Mouse (Mus musculus) heart, adult 18-20 months (tissue): ENCODE data around the gene Trim60. TPM values are rescaled to one million over a fixed set of nuclear protein-coding genes. Genes with fewer than 3 reads are reported as not detected.
A peak's percentile ranks its signal among the peaks of the same experiment; 100 is the strongest.
"Not testable (repeated sequence)": the region's sequence is repeated elsewhere in the genome, so short reads cannot be mapped to it uniquely, and the experiment has no call there.

Experiments
- DNase-seq, 2 experiments: peaks; one replicate each; pipeline ENCODE4 v3.0.0; 2021 to 2022; ENCODE audit warnings: mixed read lengths in 1 of 2
- long read RNA-seq, 2 experiments: library from polyadenylated mRNA; stranded (forward); transcript quantifications; one replicate each; pipeline ENCODE4 v2.0.0; 2021
- total RNA-seq, 2 experiments: library from RNA; stranded (reverse); gene quantifications; 2 replicates each; pipeline ENCODE4 v1.2.3; 2021

Trim60 gene
- not detected for total RNA-seq
- long read RNA-seq, experiment 1: 0 reads
- long read RNA-seq, experiment 2: 0 reads

DNA sequence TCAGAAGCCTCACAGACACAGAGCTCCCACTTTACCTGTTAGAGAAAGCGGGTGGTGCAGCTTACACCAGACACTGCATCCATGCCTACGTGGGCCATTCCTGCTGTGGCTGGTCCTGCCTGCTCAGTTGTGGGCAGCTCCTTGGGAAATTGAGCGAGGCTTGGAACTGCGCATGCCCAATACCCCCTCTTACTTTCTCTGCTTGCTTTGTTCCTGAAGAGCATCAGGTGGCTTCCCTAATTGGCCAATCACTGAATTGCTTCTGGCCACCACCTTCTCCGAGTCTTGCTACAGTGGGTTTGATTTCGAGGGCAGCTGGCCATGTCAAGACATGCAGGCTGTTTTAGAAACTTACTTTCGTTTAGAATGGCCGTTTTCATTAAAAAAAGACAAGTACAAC is at the start of gene Trim60, which contains the start of gene Trim61:
TSS of gene Trim60 (minus strand) at position 162 of the 400 bp plus-strand sequence.
TSS of gene Trim61 (minus strand) at position 101 of the 400 bp plus-strand sequence.
- no peak for DNase-seq

DNA sequence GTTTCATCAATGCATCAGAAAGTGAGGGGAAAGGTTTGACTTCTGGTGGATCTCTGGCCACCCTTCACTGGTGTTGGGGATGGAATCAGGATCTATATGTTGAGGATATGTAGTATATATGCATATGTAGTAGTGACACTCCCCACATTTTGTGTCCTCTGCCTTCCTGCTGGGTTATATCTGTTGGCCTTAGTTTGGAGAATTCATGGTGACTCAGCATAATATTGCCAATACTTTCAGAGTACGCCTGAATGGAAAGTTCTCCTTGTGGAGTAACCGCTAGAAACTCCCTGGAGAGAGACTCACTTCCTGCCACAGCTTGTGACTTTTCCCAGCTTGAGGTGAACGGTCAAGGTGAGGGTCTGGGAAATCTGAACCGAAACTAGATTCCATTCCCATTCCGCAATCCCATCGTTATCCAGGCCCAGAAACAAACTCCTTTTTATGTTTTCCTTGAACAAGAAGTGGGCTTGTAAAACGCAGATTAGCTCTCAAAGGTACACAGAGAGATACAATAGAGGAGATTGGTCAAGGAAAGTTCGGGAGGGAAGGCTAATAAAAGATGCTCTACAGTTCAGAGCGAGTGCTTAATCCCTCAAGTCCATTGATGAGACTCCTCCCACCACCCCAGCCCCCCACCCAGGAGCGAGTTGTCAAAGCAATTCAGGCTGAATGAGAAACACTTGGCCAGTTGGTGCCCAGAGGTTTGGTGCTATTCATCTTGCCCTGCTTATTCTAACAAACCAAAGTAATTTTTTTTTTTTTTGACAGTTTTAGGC is 49.5 kb upstream of the Trim60 start:
- DNase-seq: peak; percentile 4 to 9

DNA sequence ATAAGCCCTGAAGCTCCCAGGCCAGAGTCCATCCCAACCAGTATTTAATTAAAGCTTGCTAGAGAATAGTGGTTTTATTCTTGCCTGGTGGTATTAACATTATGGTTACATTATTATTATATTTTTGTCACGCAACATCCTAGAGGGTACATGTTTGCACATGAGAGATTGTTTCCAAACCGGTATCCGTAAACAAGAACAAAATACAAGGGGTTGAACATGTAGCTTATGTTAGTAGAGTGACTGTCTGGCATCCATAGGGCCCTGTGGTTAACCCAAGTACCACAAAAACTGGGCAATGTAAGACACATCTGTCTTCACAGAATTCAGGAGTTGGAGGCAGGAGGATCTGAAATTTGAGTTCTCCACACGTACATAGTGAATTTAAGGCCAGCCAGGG is 48.6 kb upstream of the Trim60 start:
- DNase-seq: no peak

DNA sequence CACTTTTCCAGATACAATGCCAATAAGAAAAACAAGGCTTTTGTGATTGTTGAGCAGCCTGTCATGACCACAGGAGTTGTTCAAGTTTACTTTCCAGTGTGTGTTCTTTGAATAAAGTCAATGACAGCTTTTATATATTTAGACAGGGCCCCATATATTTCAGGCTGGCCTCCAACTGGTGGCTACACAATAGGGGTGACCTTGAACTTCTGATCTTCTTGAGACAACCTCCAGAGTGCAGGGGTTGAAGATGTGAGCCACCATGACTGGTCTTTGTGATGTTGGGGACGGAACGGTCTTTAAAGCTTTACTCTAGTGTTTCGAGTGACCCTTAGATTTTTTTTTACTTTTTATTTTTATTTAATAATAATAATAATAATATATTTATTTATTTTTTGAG is 47.2 kb upstream of the Trim60 start:
- no peak for DNase-seq

DNA sequence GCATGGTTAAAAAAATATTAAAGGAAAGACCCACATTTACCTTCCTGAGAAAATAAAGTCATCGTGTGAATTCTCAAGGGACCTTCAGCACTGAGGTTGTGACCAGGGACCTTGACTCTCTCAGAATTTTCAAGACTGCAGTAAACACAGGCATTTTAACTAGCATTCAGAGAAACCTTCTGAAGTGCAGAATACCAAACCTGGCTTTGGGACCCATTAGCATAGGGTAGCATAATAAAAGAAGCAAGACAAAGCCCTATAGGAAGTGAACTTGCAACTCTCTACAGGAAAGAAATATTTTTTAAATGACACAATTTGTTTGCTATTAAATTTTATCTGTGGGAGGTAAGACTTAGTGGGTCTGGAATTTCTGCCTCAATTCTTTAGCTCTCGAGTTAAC is 45.7 kb upstream of the Trim60 start:
- DNase-seq: no peak

DNA sequence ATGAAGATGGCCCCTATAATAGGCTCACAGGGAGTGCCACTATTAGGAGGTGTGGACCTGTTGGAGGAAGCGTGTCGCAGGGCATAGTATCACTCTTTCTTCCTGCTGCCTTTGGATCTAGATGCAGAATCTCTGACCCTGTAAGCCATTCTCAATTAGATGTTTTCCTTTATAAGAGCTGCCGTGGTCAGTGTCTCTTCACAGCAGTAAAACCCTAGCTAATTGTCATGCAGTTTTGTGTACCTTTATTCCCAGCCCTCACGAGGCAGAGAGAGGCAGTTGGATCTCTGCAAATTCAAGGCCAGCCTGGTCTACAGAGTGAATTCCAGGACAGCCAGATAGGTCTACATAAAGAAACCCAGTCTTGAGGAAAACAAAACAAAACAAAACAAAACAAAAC is 43.8 kb upstream of the Trim60 start:
- no peak for DNase-seq

DNA sequence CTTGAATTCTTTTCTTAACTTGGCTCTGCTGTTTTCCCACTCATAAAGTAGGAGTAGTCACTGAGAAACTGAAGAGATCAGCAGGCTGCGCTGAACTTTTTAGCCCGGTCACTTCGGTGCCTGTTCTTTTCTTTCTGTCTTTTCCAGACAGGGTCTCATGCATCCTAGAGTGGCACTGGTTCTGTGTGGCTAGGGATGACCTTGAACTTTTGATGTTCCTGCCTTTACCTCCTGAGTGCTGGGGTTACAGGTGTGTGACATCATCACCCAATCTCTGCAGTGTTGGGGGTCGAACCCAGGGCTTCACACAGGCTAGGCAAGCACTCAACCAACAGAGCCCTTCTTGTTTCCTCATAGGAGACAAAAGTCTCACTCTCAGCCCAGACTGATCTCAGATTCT is 38.3 kb upstream of the Trim60 start:
- DNase-seq: no peak

DNA sequence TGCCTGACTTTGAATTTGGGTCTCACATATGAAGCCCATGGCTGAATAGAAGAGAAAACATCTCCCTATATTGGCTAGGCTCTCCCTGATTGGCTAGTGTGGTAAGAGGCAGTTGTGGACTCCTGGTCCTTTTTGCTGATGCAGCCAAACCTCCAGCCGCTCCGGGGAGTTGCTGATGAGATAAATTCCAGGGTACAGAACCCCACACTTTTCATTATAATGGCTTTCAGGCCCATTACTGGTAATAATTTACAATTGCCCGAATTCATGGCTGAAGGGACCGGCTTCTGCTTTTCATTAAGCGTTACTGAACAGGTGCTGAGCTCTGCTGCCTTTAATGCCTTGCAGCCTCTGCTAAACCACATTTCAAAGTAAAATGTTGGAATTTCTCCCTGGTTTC is 35.6 kb upstream of the Trim60 start:
- no peak for DNase-seq

DNA sequence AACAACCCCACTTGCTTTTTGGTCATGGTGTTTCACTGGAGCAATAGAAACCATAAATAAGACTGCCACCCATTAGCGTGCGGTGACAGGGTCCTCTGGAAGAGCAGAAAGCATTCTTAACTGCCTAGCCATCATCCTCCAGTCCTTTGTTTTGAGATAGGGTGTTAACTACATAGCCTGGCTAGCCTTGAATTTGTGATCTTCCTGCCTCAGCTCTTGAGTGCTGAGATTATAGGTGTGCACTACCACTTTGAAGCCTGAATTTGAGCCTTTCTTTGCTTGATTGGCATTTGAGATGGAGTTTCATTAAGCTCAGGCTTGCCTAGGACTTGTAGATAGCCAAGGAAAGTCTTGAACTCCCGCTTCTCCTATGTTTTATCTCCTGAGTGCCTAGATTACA is 35.2 kb upstream of the Trim60 start:
- no peak for DNase-seq

DNA sequence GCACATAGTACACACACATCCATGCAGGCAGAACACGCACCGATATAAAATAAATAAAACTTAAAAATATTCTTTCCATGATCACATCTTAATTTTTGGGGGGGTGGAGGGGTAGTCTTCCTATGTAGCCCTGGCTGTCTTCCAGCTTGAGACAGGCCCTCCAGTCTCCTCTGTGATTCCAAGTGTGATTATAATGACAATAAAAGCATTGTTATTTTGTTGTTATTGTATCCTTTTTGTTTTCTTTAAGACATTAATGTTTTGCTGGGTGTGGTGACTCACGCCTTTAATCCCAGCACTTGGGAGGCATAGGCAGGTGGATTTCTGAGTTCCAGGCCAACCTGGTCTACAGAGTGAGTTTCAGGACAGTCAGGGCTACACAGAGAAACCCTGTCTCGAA is 29.4 kb upstream of the Trim60 start:
- DNase-seq: no peak

DNA sequence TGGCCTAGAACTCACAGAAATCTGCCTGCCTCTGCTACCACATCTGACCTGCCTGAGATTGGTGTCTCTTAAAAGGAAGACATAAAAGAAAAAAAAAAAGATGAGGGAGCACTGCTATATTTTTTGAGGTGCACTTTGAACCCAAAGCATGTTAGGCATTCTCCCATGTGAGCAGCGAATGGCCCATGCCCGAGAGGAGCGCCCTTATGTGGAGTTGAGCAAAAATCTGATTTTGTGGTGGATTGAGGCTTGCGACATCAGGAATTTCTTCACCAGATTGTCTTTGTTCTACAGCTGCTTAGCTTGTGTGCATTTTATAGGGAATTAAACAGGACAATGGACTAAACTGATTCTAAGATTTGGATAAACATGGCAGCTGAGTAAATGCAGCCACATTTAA is 28.8 kb upstream of the Trim60 start:
- DNase-seq: no peak

DNA sequence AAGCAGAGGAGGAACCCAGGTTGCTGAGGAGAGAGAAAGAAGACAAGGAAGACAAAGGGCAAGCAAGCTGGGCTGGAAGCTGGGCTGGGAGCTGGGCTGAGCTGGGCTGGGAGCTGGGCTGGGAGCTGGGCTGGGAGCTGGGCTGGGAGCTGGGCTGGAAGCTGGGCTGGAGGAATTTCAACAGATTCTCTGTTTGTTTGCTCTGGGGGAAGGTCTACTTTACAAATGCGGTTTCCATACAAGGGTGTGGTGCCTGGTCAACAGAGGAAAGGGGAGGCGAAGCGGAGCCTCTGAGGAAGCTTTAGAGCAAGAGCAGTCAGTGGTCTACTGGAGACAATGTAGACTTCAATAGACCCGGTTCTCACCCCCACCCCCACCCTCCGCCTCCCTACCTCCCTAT is 28.2 kb upstream of the Trim60 start:
- DNase-seq: no peak

DNA sequence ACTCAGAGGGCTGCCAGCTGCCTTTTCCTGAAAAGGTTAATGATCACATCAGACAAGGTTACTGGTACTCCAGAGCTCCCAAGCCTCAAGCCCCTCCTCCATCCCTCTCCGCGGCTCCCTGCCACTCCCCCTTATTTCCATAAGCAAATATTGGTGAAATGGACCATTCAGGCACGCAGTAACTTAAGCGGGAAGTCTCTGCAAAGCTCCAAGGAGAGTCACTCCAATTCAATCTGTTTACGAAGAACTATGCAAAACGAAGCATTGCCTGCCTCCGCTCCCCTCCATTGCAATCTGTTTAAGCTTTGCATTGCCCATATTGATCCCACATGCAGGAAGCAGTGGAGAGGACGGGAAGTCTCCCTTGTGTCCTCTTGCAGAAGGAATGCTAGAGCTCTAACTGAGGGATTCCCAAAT is 18.7 kb upstream of the Trim60 start, which contains the start of gene Apela:
TSS of gene Apela (minus strand) at position 220 of the 417 bp plus-strand sequence.
- DNase-seq: peak in 1 of 2 experiments; percentile 2

DNA sequence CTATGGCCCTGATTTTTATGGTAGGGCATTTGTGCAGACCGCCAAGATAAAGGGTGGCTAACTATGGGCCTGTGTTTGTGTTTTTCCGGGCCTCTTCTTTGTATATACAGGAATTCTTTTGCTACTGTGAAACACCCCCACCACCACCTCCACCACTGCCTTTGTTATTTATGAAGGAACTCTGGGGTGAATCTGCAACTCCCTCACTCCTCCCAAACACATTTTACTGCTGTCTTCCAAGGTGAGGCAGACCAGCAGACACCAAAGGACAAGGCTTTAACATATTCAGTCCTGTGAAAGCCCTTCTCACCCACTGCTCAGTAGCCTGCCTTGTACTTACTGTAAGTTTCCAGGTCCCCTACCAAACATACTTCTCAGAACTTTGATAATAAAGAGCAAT is 15.8 kb upstream of the Trim60 start:
- DNase-seq: no peak

DNA sequence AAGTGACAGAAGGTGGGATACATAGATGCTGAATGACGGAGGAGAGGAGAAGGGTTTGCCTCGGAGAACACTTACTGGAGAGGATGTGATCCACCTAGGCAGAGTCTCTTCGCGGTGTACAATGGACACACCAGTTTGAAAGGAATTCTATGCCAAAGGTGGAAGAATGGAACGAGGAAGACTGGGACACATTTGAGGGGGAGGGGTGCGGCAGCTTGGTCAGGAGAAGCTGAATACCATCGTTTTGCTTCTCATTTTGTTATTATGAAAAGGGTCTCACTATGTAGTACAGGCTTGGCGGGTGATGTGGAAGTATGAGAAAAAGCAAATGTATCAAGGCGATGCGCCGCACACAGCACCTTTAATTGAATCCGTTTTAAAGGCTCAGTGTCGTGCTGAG is 14.7 kb upstream of the Trim60 start:
- DNase-seq: no peak

DNA sequence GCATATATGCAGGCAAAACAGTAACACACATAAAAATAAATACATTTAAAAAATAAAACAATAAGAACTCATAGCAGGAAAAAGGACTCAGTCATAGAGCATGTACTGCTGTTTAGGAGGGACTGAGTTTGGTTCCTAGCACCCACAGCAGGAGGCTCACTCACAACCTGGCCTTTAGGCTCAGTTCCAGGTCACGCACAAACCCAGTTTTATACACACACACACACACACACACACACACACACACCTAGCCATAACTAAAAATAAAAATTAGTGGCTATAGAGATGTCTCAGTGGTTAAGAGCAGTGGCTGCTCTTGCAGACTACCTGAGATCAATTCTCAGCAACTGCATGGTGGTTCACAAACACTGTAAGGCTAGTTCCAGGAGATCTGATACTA is 13.7 kb upstream of the Trim60 start:
- DNase-seq: no peak

DNA sequence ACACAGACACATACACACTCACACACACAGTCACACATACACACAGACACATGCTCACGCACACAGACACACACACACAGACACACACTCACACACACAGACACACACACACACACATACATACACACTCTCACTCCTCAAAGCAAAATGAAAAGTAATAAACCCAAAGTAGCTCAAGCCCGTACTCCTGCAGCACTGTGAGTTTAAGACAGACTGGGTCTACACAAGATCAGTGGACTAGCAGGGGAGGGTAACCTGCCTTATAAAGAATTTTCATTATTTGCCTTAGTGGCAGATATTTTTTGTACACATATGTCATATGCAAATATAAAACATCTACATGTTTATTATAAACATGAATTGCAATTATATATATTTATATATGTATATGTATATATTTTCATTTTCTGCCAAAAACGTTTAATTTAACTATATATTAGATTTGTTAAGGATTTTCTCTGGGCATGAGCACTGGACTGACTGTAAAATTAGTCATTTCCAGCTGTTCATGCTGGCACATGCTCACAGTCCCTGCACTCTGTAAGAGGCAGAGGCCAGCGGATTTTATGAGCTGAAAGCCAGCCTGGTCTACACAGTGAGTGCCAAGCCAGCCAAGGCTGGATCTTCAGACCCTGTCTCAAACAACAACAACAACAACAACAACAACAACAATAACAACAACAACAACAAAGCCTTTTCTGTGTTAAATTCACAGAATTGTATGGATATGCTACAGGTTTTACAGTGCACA is 12.5 kb upstream of the Trim60 start:
- DNase-seq: no peak

DNA sequence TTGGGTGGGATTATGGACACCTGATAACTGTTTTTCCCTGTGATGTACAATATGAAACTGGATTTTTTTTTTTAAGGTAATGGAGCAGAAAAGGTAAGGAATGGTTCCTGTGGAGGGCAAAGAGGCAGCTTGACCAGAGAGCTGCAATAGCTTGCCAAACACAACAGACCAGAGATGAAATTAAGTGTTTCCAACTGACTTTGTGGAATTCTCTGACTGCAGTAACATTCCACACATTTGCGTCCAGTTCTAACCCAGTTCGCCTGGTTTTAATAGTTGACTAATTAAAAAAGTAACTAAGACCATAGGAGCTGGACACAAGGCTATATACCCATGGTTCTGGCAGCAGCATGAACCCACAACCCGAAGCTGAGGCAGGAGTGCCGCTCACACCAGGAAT is 11.4 kb upstream of the Trim60 start:
- no peak for DNase-seq

DNA sequence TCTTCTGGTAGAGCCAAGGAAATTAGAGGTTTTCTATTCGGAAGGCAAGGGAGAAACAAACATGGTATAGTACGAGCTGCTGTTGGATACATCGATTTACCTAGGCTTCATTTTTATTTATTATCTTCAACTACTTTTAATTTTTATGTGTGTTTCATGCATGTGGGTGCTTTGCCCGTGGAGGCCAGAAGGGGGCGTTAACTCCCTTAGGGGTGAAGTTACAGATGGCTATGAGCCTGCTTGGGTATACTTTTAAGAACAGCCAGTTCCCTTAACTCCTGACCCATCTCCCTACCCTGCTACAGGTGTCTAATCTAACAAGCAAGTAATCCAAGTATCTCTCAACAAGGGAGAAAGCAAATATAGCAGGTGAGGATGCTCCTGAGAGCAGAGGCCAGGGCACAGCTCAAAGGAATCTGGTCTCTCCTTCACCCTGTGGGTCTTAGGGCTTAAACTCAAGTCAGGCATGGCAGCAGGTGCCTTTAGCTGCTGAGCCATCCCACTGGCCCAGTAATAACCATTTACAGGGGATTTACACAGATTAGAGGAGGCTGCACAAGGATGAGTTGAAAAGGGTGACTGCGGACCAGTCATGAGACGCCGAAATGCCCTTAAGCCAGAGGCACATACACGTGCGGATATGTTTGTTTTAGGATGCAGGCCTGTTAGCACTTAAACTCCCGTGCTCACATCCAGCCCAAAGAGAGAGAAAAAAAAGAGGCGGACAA is 10.7 kb upstream of the Trim60 start:
- DNase-seq: no peak

DNA sequence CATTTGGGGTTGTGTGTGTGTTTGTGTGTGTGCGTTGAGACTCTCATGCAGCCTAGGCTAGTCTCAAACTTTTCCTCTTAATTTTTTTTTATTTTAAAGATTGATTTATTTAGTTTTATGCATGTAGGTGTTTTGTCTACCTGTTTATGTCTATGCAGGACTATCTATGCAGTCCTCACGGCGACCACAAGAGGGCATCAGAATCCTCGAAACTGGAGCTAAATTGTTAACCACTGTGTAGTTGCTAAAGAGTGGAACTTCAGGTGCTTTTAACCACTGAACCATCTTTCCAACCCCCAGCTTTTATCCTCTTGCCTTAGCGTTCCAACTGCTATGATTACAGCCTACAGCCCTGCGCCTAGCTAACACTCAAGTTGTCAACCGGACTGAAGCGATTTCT is 4.1 kb upstream of the Trim60 start:
- DNase-seq: peak; percentile 9 to 79

DNA sequence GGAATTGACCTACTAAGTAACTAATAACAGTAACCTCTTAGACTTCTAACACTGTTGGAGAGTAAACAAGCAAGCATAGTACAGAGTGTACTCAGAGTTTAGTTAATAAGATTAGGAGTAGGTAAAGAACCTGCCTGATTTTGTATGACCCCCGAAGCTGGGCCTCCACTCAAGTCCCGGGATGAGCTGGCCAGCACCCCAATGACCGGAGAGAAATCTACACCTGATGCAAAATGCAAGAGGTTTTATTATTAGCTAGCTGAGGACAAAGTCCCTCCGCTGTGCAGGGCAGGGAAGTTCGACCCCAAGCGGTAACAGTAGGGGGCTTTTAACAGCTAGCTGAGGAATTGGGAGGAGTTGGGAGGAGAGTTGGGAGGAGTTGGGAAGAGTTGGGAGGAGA is 10.8 kb downstream of the Trim60 start:
- not testable (repeated sequence) for DNase-seq

DNA sequence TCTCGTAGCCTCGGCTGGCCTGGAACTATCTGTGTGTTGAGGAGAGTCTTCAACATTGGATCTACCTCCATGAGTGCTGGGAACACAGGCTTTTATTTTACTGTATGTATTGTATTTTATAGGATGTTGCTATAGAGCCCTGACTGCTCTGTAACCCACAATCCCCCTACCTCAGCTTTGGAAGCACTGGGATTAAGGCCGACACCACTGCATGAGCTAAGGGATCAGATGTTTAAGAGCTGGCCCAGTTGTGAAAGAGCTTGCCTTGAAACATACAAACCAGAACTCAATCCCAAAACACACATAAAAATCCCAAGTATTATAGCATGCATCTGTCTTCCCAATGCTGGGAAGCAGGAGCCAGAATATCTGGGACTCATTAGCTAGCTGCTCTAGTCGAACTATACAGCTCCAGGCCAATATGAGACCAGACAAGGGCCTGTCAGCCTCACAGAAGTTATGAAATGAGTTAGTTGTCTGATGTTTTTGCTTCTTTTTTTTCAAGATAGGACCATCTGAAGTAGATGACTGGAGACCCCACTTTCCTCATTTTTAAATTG is 19.5 kb downstream of the Trim60 start:
- DNase-seq: no peak

DNA sequence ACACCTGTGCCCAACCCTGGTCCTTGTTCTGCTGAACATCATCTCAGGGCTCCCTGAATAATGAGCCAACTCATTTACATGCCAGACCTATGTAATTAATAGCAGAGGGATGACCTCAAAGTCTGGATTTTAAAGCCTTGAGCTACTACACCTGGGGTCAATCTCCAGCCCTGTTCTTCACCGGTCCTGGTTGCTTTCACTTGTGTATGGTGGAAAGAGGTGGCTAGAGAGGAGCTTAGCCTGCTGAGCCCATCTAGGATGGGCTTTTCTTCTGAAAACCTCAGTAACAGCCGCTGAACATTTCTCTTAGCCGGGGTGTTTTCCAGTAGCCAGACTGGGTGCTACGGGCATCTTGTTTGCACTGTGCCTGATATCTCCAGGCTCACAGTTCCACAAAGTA is 30.7 kb downstream of the Trim60 start, which contains the start of gene Trim75:
TSS of gene Trim75 (minus strand) at position 101 of the 400 bp plus-strand sequence.
- no peak for DNase-seq
